In the genomic region with DNA sequence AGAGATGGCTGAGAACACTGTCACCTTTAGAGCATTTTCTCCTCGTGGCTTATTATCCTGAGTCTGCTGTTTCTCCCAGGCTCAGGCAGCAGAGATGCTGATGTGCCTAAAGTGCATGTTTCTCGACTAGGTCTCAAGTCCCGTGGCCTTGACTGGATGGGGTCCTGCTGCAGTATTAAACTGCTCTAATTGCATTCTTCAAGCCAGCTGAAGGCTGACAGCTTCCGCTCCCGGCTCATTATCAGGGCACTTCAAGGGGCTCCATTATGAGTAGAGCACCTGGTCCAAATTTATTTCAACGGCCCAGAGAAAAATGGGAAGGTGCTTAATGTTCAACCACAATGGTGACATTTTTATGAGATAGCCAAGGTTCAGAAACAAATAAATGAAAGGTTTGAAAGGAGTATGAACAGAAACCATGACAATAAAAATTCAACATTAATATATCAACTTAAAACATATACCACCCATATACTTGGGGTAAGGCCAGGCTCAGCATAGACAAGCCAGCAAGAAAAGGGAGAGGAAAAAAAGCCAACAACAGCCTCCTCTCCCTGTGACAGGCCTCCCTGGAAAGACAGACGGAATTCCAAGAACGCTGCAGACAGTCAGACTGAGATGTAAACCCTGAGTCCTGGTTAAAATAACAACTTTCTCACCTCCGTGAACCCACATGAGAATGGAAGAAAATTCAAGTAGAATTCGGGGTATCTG, we compare ENCODE assay signal across 16 mouse cellular contexts.
A peak's percentile ranks its signal among the peaks of the same experiment; 100 is the strongest.
DNase-seq lines count a peak whose midpoint lies in the region; ATAC-seq and TF ChIP-seq lines count a peak whose summit lies in the region.
"Had no signal": no experiment of that assay in that cellular context is flagged by ENCODE, and none has a peak within 500 bp of the region (broad histone marks: within the 10 kb centered on the region; RNA-seq: fewer than 3 reads in every experiment).

No protein-coding gene starts in this region.

- H3K4me2 ChIP-seq in heart, embryonic 15.5 days = no peak overlapping the region
- H3K4me2 ChIP-seq: forebrain, embryonic 13.5 days; hindbrain, embryonic 14.5 days; neural tube, embryonic 12.5 days had no signal

- no peak for TF ChIP-seq POLR2A in small intestine, adult 2 months (IDR thresholded peaks at IDR 0.05; ENCODE audit: low read depth, low read length)

- no peak for TF ChIP-seq CTCF in small intestine, adult 2 months (IDR thresholded peaks at IDR 0.05; ENCODE audit: extremely low read depth, insufficient read length, insufficient replicate concordance, low read depth, low read length)

- DNase-seq in heart, adult 18-20 months = no peak
- DNase-seq in embryo, embryonic 11 days = peak; percentile 66
- peak; percentile 96 for DNase-seq in hindlimb bud, embryonic 11.5 days (ENCODE audit: extremely low spot score, low read depth, low spot score)
- DNase-seq in cerebellum, postnatal 4 days (ENCODE audit: low spot score in 2 of 2) = no peak
- DNase-seq: cerebellum, adult 18-20 months; gastrocnemius, adult 2 months; kidney, postnatal 10 days; layer of hippocampus, postnatal 36 days; lung, postnatal 36 days; midbrain, embryonic 14.5 days had no signal

- no peak overlapping the region for H3K9ac ChIP-seq in heart, embryonic 15.5 days
- H3K9ac ChIP-seq: forebrain, embryonic 13.5 days; hindbrain, embryonic 14.5 days; neural tube, embryonic 12.5 days had no signal

- no peak overlapping the region for H3K4me3 ChIP-seq in heart, embryonic 15.5 days
- H3K4me3 ChIP-seq in small intestine, adult 2 months (ENCODE audit: low read depth, low read length) = no peak overlapping the region
- H3K4me3 ChIP-seq: forebrain, embryonic 13.5 days; gastrocnemius, adult 2 months; neural tube, embryonic 12.5 days had no signal

- no peaks in the 10 kb centered on the region for H3K27me3 ChIP-seq in heart, embryonic 15.5 days
- H3K27me3 ChIP-seq in small intestine, adult 2 months (ENCODE audit: control insufficient read depth, insufficient read depth, low read length) = no peaks in the 10 kb centered on the region
- H3K27me3 ChIP-seq: forebrain, embryonic 13.5 days; neural tube, embryonic 12.5 days had no signal

- H3K4me1 ChIP-seq in heart, embryonic 15.5 days (replicated peaks) = peaks cover 48% of the 10 kb centered on the region
- peaks cover 7% of the 10 kb centered on the region; the same call in 1 of the 2 replicates for H3K4me1 ChIP-seq in small intestine, adult 2 months (ENCODE audit: control insufficient read depth, insufficient read depth, insufficient read length, low read length)

- no peaks in the 10 kb centered on the region for H3K9me3 ChIP-seq in heart, embryonic 15.5 days (replicated peaks)
- H3K9me3 ChIP-seq: forebrain, embryonic 13.5 days; neural tube, embryonic 12.5 days had no signal

- no peak for ATAC-seq in heart, embryonic 15.5 days (replicated peaks; ENCODE audit: insufficient number of reproducible peaks, insufficient read depth, low FRiP score, low read depth)
- no peak for ATAC-seq in activated CD4-positive, CD25-positive, alpha-beta regulatory T cell, adult 4 months
- ATAC-seq: forebrain, embryonic 13.5 days had no signal

- WGBS in heart, embryonic 15.5 days = 34% methylated on average over 10 of the region's 10 CpGs
- 59% methylated on average over 10 of the region's 10 CpGs for WGBS in small intestine, adult 2 months

- H3K36me3 ChIP-seq in heart, embryonic 15.5 days = no peaks in the 10 kb centered on the region
- H3K36me3 ChIP-seq in small intestine, adult 2 months (ENCODE audit: control insufficient read depth, insufficient read depth, low read length) = no peaks in the 10 kb centered on the region
- H3K36me3 ChIP-seq: neural tube, embryonic 12.5 days had no signal

- H3K27ac ChIP-seq in heart, embryonic 15.5 days = peak overlapping the region; percentile 70
- peak overlapping the region; percentile 25; the same call in 1 of the 2 replicates for H3K27ac ChIP-seq in small intestine, adult 2 months (ENCODE audit: insufficient read depth, low read depth, low read length)
- H3K27ac ChIP-seq: forebrain, embryonic 13.5 days; hindbrain, embryonic 14.5 days; neural tube, embryonic 12.5 days had no signal

Comparison
In these comparisons a context has a peak if more than half of its experiments do, and no peak if none do; other contexts are left out.
1. DNase-seq: peak in embryo, embryonic 11 days (single experiment) and hindlimb bud, embryonic 11.5 days (single experiment); none in heart, adult 18-20 months (0 of 2) and cerebellum, postnatal 4 days (0 of 2).